Mouse (Mus musculus) cerebellum, adult 11-12 months (tissue): ENCODE results near the gene Polr2l.

Experiments used
- DNase-seq: peaks from one replicate; pipeline ENCODE4 v3.0.0; 2022

Polr2l gene

GRCm38 (mm10) chr7:141431434-141432185 lies 43.3 kb downstream of the Polr2l start:
- peak; percentile 73 for DNase-seq

GRCm38 (mm10) chr7:141430585-141431240 lies 44.2 kb downstream of the Polr2l start:
- peak; percentile 71 for DNase-seq

GRCm38 (mm10) chr7:141429840-141430584 lies 44.9 kb downstream of the Polr2l start:
- DNase-seq = peak; percentile 77

GRCm38 (mm10) chr7:141429310-141429709 lies 45.6 kb downstream of the Polr2l start, which contains the start of gene Cend1:
TSS of gene Cend1 (minus strand) at chr7:141429491.
- DNase-seq = peak; percentile 95

- peak; percentile 64 for DNase-seq
Measured at GRCm38 (mm10) chr7:141428701-141429100, 46.2 kb downstream of the Polr2l start.

GRCm38 (mm10) chr7:141426948-141427730 lies 47.8 kb downstream of the Polr2l start:
- peak; percentile 51 for DNase-seq

GRCm38 (mm10) chr7:141423811-141424210 lies 51.1 kb downstream of the Polr2l start:
- no peak for DNase-seq
